Mouse (Mus musculus): ENCODE results near the gene Cnr1. TPM values are rescaled to one million over a fixed set of nuclear protein-coding genes. Genes with fewer than 3 reads are reported as not detected.

Cnr1 gene
- polyA plus RNA-seq, 1 experiment from 2014 or later, result 0.12 TPM

GRCm38 (mm10) chr4:33926010-33926409, 1.6 kb downstream of the Cnr1 start:
- H3K4me1 ChIP-seq (ENCODE audit: control insufficient read depth, insufficient read depth, low read length), result peaks cover 4% of the 10 kb centered on the region
- no peak overlapping the region for H3K4me2 ChIP-seq (ENCODE audit: low read depth, low read length)
- no peak overlapping the region for H3K9ac ChIP-seq (ENCODE audit: low read length)
- no peaks in the 10 kb centered on the region for H3K36me3 ChIP-seq (ENCODE audit: control insufficient read depth, insufficient read depth)
- H3K27me3 ChIP-seq (ENCODE audit: control insufficient read depth, insufficient read depth, low read length), result peaks cover 48% of the 10 kb centered on the region
- ATAC-seq (replicated peaks; ENCODE audit: extremely low read depth, insufficient read depth, low FRiP score), result no peak
- WGBS, result 60% methylated on average over 6 of the region's 6 CpGs
- no peaks in the 10 kb centered on the region for H3K9me3 ChIP-seq (replicated peaks; ENCODE audit: control insufficient read depth, low read length)
- H3K4me3 ChIP-seq (ENCODE audit: low read length), result no peak overlapping the region
- H3K27ac ChIP-seq (ENCODE audit: low read length), result no peak overlapping the region

- 85% methylated on average over 7 of the region's 7 CpGs for WGBS
- no peak overlapping the region for H3K27ac ChIP-seq (ENCODE audit: low read length)
- no peak overlapping the region for H3K4me2 ChIP-seq (ENCODE audit: low read depth, low read length)
- peaks cover 4% of the 10 kb centered on the region for H3K4me1 ChIP-seq (ENCODE audit: control insufficient read depth, insufficient read depth, low read length)
- no peak for ATAC-seq (replicated peaks; ENCODE audit: extremely low read depth, insufficient read depth, low FRiP score)
- H3K4me3 ChIP-seq (ENCODE audit: low read length), result no peak overlapping the region
- no peaks in the 10 kb centered on the region for H3K9me3 ChIP-seq (replicated peaks; ENCODE audit: control insufficient read depth, low read length)
- H3K36me3 ChIP-seq (ENCODE audit: control insufficient read depth, insufficient read depth), result no peaks in the 10 kb centered on the region
- peaks cover 40% of the 10 kb centered on the region for H3K27me3 ChIP-seq (ENCODE audit: control insufficient read depth, insufficient read depth, low read length)
- no peak overlapping the region for H3K9ac ChIP-seq (ENCODE audit: low read length)
These were observed 2.4 kb downstream of the Cnr1 start for GRCm38 (mm10) chr4:33926730-33927263.

DNA sequence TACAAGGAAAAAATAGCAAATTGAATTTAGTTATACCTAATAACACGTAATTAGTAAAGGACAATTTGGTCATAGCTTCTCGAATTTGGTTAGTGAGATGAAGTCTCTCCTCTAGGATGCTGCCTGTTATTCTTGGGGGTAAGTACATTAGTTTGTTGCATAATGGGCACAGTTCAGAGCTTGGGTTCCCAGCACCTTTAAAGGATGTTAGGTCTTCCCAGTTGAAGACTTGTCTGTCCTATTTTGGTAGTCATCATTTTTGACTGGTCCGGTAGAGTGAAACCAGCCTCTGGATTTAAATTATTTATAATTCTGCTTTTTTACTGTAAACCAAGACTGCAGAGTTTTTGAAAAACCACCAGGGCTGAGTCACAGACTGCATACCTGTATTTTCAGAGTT, 3.3 kb downstream of the Cnr1 start:
- no peak overlapping the region for H3K4me2 ChIP-seq (ENCODE audit: low read depth, low read length)
- peaks cover 35% of the 10 kb centered on the region for H3K27me3 ChIP-seq (ENCODE audit: control insufficient read depth, insufficient read depth, low read length)
- no peaks in the 10 kb centered on the region for H3K9me3 ChIP-seq (replicated peaks; ENCODE audit: control insufficient read depth, low read length)
- H3K36me3 ChIP-seq (ENCODE audit: control insufficient read depth, insufficient read depth), result no peaks in the 10 kb centered on the region
- 80% methylated on average over 3 of the region's 3 CpGs for WGBS
- H3K4me3 ChIP-seq (ENCODE audit: low read length), result no peak overlapping the region
- peaks cover 4% of the 10 kb centered on the region for H3K4me1 ChIP-seq (ENCODE audit: control insufficient read depth, insufficient read depth, low read length)
- H3K27ac ChIP-seq (ENCODE audit: low read length), result no peak overlapping the region
- H3K9ac ChIP-seq (ENCODE audit: low read length), result no peak overlapping the region
- no peak for ATAC-seq (replicated peaks; ENCODE audit: extremely low read depth, insufficient read depth, low FRiP score)

DNA sequence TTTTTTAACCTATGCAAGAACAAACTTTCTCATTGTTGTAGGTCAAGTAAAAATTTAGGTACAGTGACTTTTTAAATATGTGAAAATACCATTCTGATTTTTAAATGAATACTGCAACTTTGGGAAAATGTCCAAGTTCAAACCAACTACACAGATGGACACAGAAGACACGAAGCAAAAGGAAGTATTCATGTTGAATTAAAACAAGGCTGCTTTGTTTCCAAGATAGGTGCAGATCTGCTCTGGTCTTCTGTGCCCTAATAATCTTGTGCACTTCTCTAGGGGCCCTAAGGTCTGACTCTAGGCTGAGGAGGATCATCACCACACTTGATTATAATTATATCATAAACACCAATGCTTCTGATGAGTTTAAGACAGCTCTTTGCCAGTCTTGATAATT, 4.1 kb downstream of the Cnr1 start:
- H3K9ac ChIP-seq (ENCODE audit: low read length), result no peak overlapping the region
- no peak overlapping the region for H3K4me3 ChIP-seq (ENCODE audit: low read length)
- WGBS, result 43% methylated on average over 1 of the region's 1 CpGs
- H3K4me2 ChIP-seq (ENCODE audit: low read depth, low read length), result no peak overlapping the region
- peaks cover 27% of the 10 kb centered on the region for H3K27me3 ChIP-seq (ENCODE audit: control insufficient read depth, insufficient read depth, low read length)
- ATAC-seq (replicated peaks; ENCODE audit: extremely low read depth, insufficient read depth, low FRiP score), result no peak
- no peaks in the 10 kb centered on the region for H3K36me3 ChIP-seq (ENCODE audit: control insufficient read depth, insufficient read depth)
- H3K4me1 ChIP-seq (ENCODE audit: control insufficient read depth, insufficient read depth, low read length), result peaks cover 4% of the 10 kb centered on the region
- no peaks in the 10 kb centered on the region for H3K9me3 ChIP-seq (replicated peaks; ENCODE audit: control insufficient read depth, low read length)
- H3K27ac ChIP-seq (ENCODE audit: low read length), result no peak overlapping the region

DNA sequence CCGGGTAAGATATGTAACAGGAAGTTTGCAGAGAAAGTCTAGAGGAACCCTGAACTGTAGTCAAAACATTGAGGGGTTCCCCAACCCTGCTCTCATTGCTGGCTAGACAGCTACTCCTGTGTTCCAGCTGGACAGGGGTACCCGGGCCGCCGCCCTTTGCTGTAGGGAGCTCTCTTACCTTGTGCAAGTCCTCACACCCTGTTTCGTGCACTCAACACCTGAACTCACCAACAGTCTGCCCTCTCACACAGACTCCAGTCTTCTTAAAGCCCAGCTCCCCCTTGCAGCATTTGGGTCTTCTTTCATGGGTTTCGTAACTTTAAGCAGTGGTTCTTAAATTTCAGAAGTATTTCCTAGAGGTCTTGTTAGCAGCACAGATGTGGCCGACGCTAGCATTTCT, 7.0 kb downstream of the Cnr1 start:
- WGBS, result 76% methylated on average over 8 of the region's 8 CpGs
- Histone ChIP-seq H3K4me3 (ENCODE audit: low read length) (no peak overlapping the region), H3K27ac (ENCODE audit: low read length) (no peak overlapping the region), H3K9me3 (replicated peaks; ENCODE audit: control insufficient read depth, low read length) (no peaks in the 10 kb centered on the region), H3K27me3 (ENCODE audit: control insufficient read depth, insufficient read depth, low read length) (peaks cover 9% of the 10 kb centered on the region), H3K4me2 (ENCODE audit: low read depth, low read length) (no peak overlapping the region), H3K4me1 (ENCODE audit: control insufficient read depth, insufficient read depth, low read length) (no peaks in the 10 kb centered on the region), H3K36me3 (ENCODE audit: control insufficient read depth, insufficient read depth) (no peaks in the 10 kb centered on the region), H3K9ac (ENCODE audit: low read length) (no peak overlapping the region)
- ATAC-seq (replicated peaks; ENCODE audit: extremely low read depth, insufficient read depth, low FRiP score), result no peak

DNA sequence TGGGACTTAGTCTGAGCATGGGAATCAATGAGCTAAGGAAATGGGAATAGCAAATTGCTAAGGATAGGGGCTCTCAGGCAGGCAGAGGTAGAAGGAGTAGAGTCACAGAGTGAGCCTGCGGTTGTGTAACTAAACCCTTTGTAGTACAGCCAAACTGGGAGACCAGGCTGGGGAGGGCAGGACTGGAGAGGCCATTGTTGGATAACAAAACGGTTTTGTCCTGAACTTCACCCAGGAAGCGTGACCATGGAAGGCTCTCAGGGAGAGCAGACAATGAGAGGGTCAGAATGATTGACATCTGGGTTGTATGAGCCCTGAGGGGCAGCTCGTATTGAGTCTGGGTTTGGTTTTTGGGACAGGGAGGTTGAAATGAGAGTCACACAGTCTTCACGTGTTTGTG, 17.2 kb downstream of the Cnr1 start:
- Histone ChIP-seq H3K36me3 (ENCODE audit: control insufficient read depth, insufficient read depth) (no peaks in the 10 kb centered on the region), H3K9me3 (replicated peaks; ENCODE audit: control insufficient read depth, low read length) (no peaks in the 10 kb centered on the region), H3K27ac (ENCODE audit: low read length) (no peak overlapping the region), H3K4me1 (ENCODE audit: control insufficient read depth, insufficient read depth, low read length) (no peaks in the 10 kb centered on the region), H3K4me3 (ENCODE audit: low read length) (no peak overlapping the region), H3K9ac (ENCODE audit: low read length) (no peak overlapping the region), H3K27me3 (ENCODE audit: control insufficient read depth, insufficient read depth, low read length) (no peaks in the 10 kb centered on the region), H3K4me2 (ENCODE audit: low read depth, low read length) (no peak overlapping the region)
- 77% methylated on average over 5 of the region's 5 CpGs for WGBS
- ATAC-seq (replicated peaks; ENCODE audit: extremely low read depth, insufficient read depth, low FRiP score), result no peak

GRCm38 (mm10) chr4:33943936-33944335, 19.5 kb downstream of the Cnr1 start:
- Histone ChIP-seq H3K4me3 (ENCODE audit: low read length) (no peak overlapping the region), H3K27me3 (ENCODE audit: control insufficient read depth, insufficient read depth, low read length) (no peaks in the 10 kb centered on the region), H3K4me2 (ENCODE audit: low read depth, low read length) (no peak overlapping the region), H3K36me3 (ENCODE audit: control insufficient read depth, insufficient read depth) (no peaks in the 10 kb centered on the region), H3K27ac (ENCODE audit: low read length) (no peak overlapping the region), H3K9ac (ENCODE audit: low read length) (no peak overlapping the region), H3K9me3 (replicated peaks; ENCODE audit: control insufficient read depth, low read length) (no peaks in the 10 kb centered on the region), H3K4me1 (ENCODE audit: control insufficient read depth, insufficient read depth, low read length) (no peaks in the 10 kb centered on the region)
- ATAC-seq (replicated peaks; ENCODE audit: extremely low read depth, insufficient read depth, low FRiP score), result no peak
- WGBS, result 92% methylated on average over 13 of the region's 13 CpGs

DNA sequence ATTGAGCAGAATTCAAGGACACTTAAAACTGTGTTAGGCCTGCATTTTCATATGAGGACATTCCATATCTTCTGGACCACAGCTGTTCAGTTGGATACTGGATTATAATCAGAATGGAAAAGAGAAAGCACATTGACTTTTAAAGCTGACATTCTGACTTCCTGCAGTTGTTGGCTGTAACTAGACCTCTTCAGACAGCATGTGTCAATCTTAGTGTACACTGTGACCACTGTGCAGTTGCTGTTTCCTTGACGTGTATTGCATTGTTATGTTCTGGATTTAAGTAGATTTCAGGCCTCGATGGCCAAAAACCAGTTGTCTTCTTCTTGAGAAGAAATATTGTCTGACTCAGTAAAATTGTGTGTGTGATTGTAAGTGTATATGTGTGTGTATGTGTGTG, 21.3 kb downstream of the Cnr1 start:
- Histone ChIP-seq H3K27me3 (ENCODE audit: control insufficient read depth, insufficient read depth, low read length) (no peaks in the 10 kb centered on the region), H3K4me2 (ENCODE audit: low read depth, low read length) (no peak overlapping the region), H3K36me3 (ENCODE audit: control insufficient read depth, insufficient read depth) (no peaks in the 10 kb centered on the region), H3K4me1 (ENCODE audit: control insufficient read depth, insufficient read depth, low read length) (no peaks in the 10 kb centered on the region), H3K27ac (ENCODE audit: low read length) (no peak overlapping the region), H3K9me3 (replicated peaks; ENCODE audit: control insufficient read depth, low read length) (no peaks in the 10 kb centered on the region), H3K4me3 (ENCODE audit: low read length) (no peak overlapping the region), H3K9ac (ENCODE audit: low read length) (no peak overlapping the region)
- no peak for ATAC-seq (replicated peaks; ENCODE audit: extremely low read depth, insufficient read depth, low FRiP score)
- WGBS, result 85% methylated on average over 2 of the region's 2 CpGs

DNA sequence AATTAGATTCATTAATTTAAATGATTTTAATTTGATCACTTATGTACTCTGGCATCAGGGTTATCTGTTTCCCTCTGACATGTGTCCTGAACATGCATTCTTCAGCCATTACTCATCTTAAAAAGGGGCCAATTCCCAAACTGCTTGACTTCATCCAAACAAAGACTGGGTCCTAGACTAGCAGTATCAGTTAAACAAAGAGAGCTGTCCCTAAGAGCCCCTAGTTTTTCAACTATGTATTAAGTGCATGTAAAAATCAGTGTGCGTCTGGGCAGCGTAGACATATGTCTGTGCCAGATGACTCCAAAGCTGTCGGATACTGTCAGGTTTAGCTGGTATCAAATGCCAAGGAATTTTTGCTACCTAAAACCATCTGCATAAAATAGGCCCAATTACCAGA, 23.2 kb downstream of the Cnr1 start:
- no peaks in the 10 kb centered on the region for H3K4me1 ChIP-seq (ENCODE audit: control insufficient read depth, insufficient read depth, low read length)
- no peak overlapping the region for H3K4me3 ChIP-seq (ENCODE audit: low read length)
- H3K4me2 ChIP-seq (ENCODE audit: low read depth, low read length), result no peak overlapping the region
- no peak for ATAC-seq (replicated peaks; ENCODE audit: extremely low read depth, insufficient read depth, low FRiP score)
- 74% methylated on average over 3 of the region's 3 CpGs for WGBS
- no peak overlapping the region for H3K9ac ChIP-seq (ENCODE audit: low read length)
- H3K9me3 ChIP-seq (replicated peaks; ENCODE audit: control insufficient read depth, low read length), result no peaks in the 10 kb centered on the region
- no peaks in the 10 kb centered on the region for H3K36me3 ChIP-seq (ENCODE audit: control insufficient read depth, insufficient read depth)
- no peak overlapping the region for H3K27ac ChIP-seq (ENCODE audit: low read length)
- no peaks in the 10 kb centered on the region for H3K27me3 ChIP-seq (ENCODE audit: control insufficient read depth, insufficient read depth, low read length)

DNA sequence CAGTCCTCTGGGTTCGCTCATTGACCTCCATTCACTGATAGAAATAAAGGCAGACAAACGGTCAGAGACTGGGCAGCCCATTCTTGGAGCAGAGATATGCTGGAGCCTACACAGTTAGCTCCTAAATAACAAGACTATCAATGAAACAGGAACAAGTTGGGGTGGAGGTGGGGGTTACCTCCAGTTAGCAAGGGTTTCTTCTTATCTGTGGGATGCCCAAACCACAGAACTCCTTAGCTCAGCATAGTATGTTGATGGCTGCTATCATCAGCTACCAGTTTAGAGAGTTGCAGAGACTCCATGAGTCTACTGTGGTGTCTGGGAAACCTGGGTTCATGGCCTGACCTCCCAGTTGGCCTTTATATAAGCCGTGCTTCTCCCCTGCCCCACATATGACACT, 33.0 kb downstream of the Cnr1 start:
- H3K9ac ChIP-seq (ENCODE audit: low read length), result no peak overlapping the region
- no peaks in the 10 kb centered on the region for H3K27me3 ChIP-seq (ENCODE audit: control insufficient read depth, insufficient read depth, low read length)
- no peaks in the 10 kb centered on the region for H3K4me1 ChIP-seq (ENCODE audit: control insufficient read depth, insufficient read depth, low read length)
- no peak overlapping the region for H3K4me3 ChIP-seq (ENCODE audit: low read length)
- H3K4me2 ChIP-seq (ENCODE audit: low read depth, low read length), result no peak overlapping the region
- no peaks in the 10 kb centered on the region for H3K36me3 ChIP-seq (ENCODE audit: control insufficient read depth, insufficient read depth)
- no peak overlapping the region for H3K27ac ChIP-seq (ENCODE audit: low read length)
- H3K9me3 ChIP-seq (replicated peaks; ENCODE audit: control insufficient read depth, low read length), result no peaks in the 10 kb centered on the region
- ATAC-seq (replicated peaks; ENCODE audit: extremely low read depth, insufficient read depth, low FRiP score), result no peak
- WGBS, result 75% methylated on average over 3 of the region's 3 CpGs

Data from heart, embryonic 16.5 days (tissue).